Mouse (Mus musculus): ENCODE data around the gene Fat2. TPM values are rescaled to one million over a fixed set of nuclear protein-coding genes. Genes with fewer than 3 reads are reported as not detected.

Fat2 gene
- polyA plus RNA-seq, 1 experiment from 2014 or later, result 0.01 TPM

- H3K4me2 ChIP-seq (ENCODE audit: low read depth, low read length, severe bottlenecking), result no peak overlapping the region
- H3K9me3 ChIP-seq (ENCODE audit: control insufficient read depth, low read length), result no peaks in the 10 kb centered on the region
- ATAC-seq (replicated peaks; ENCODE audit: low FRiP score) (no peak), DNase-seq (ENCODE audit: low spot score) (no peak)
- H3K4me3 ChIP-seq (ENCODE audit: low read depth, low read length), result no peak overlapping the region
- no peaks in the 10 kb centered on the region; the same call in 1 of the 2 replicates for H3K36me3 ChIP-seq (ENCODE audit: control insufficient read depth, insufficient read depth, low read length)
- whole genome bisulfite sequencing, result 92% methylated on average over 13 of the region's 13 CpGs
- H3K27ac ChIP-seq (ENCODE audit: low read depth, low read length), result no peak overlapping the region
- H3K9ac ChIP-seq (ENCODE audit: low read length), result no peak overlapping the region
- no peaks in the 10 kb centered on the region for H3K4me1 ChIP-seq (replicated peaks; ENCODE audit: control insufficient read depth, insufficient read depth, low read length)
- H3K27me3 ChIP-seq (ENCODE audit: control insufficient read depth, insufficient read depth, low read length), result no peaks in the 10 kb centered on the region
Measured at GRCm38 (mm10) chr11:55216830-55217229, 119.5 kb downstream of the Fat2 start.

- no peaks in the 10 kb centered on the region for H3K9me3 ChIP-seq (ENCODE audit: control insufficient read depth, low read length)
- DNase-seq (ENCODE audit: low spot score) (no peak), ATAC-seq (replicated peaks; ENCODE audit: low FRiP score) (no peak)
- H3K4me1 ChIP-seq (replicated peaks; ENCODE audit: control insufficient read depth, insufficient read depth, low read length), result no peaks in the 10 kb centered on the region
- no peak overlapping the region for H3K27ac ChIP-seq (ENCODE audit: low read depth, low read length)
- 75% methylated on average over 4 of the region's 4 CpGs for WGBS
- H3K4me2 ChIP-seq (ENCODE audit: low read depth, low read length, severe bottlenecking), result no peak overlapping the region
- H3K27me3 ChIP-seq (ENCODE audit: control insufficient read depth, insufficient read depth, low read length), result no peaks in the 10 kb centered on the region
- H3K9ac ChIP-seq (ENCODE audit: low read length), result no peak overlapping the region
- H3K4me3 ChIP-seq (ENCODE audit: low read depth, low read length), result no peak overlapping the region
- H3K36me3 ChIP-seq (ENCODE audit: control insufficient read depth, insufficient read depth, low read length), result no peaks in the 10 kb centered on the region; the same call in 1 of the 2 replicates
Measured at GRCm38 (mm10) chr11:55216061-55216460, 120.3 kb downstream of the Fat2 start.

- Histone ChIP-seq H3K4me2 (ENCODE audit: low read depth, low read length, severe bottlenecking) (no peak overlapping the region), H3K27ac (ENCODE audit: low read depth, low read length) (no peak overlapping the region), H3K4me1 (replicated peaks; ENCODE audit: control insufficient read depth, insufficient read depth, low read length) (no peaks in the 10 kb centered on the region), H3K4me3 (ENCODE audit: low read depth, low read length) (no peak overlapping the region), H3K36me3 (ENCODE audit: control insufficient read depth, insufficient read depth, low read length) (no peaks in the 10 kb centered on the region), H3K9ac (ENCODE audit: low read length) (no peak overlapping the region), H3K27me3 (ENCODE audit: control insufficient read depth, insufficient read depth, low read length) (no peaks in the 10 kb centered on the region), H3K9me3 (ENCODE audit: control insufficient read depth, low read length) (no peaks in the 10 kb centered on the region)
- ATAC-seq (replicated peaks; ENCODE audit: low FRiP score) (no peak), DNase-seq (ENCODE audit: low spot score) (no peak)
- 81% methylated on average over 3 of the region's 3 CpGs for WGBS
Measured at GRCm38 (mm10) chr11:55214978-55215377, 121.4 kb downstream of the Fat2 start.

- no peaks in the 10 kb centered on the region for H3K27me3 ChIP-seq (ENCODE audit: control insufficient read depth, insufficient read depth, low read length)
- no peaks in the 10 kb centered on the region for H3K36me3 ChIP-seq (ENCODE audit: control insufficient read depth, insufficient read depth, low read length)
- whole genome bisulfite sequencing, result 87% methylated on average over 5 of the region's 5 CpGs
- no peak overlapping the region for H3K27ac ChIP-seq (ENCODE audit: low read depth, low read length)
- no peaks in the 10 kb centered on the region for H3K9me3 ChIP-seq (ENCODE audit: control insufficient read depth, low read length)
- no peak for DNase-seq (ENCODE audit: low spot score)
- no peak overlapping the region for H3K4me3 ChIP-seq (ENCODE audit: low read depth, low read length)
- no peaks in the 10 kb centered on the region for H3K4me1 ChIP-seq (replicated peaks; ENCODE audit: control insufficient read depth, insufficient read depth, low read length)
- H3K4me2 ChIP-seq (ENCODE audit: low read depth, low read length, severe bottlenecking), result no peak overlapping the region
- ATAC-seq (replicated peaks; ENCODE audit: low FRiP score), result no peak
- no peak overlapping the region for H3K9ac ChIP-seq (ENCODE audit: low read length)
Measured at GRCm38 (mm10) chr11:55214161-55214560, 122.2 kb downstream of the Fat2 start.

- Histone ChIP-seq H3K9ac (ENCODE audit: low read length) (no peak overlapping the region), H3K4me1 (replicated peaks; ENCODE audit: control insufficient read depth, insufficient read depth, low read length) (no peaks in the 10 kb centered on the region), H3K36me3 (ENCODE audit: control insufficient read depth, insufficient read depth, low read length) (no peaks in the 10 kb centered on the region), H3K27ac (ENCODE audit: low read depth, low read length) (no peak overlapping the region), H3K4me2 (ENCODE audit: low read depth, low read length, severe bottlenecking) (no peak overlapping the region), H3K4me3 (ENCODE audit: low read depth, low read length) (no peak overlapping the region), H3K27me3 (ENCODE audit: control insufficient read depth, insufficient read depth, low read length) (no peaks in the 10 kb centered on the region), H3K9me3 (ENCODE audit: control insufficient read depth, low read length) (no peaks in the 10 kb centered on the region)
- WGBS, result 93% methylated on average over 4 of the region's 4 CpGs
- ATAC-seq (replicated peaks; ENCODE audit: low FRiP score), result no peak
- no peak for DNase-seq (ENCODE audit: low spot score)
Measured at GRCm38 (mm10) chr11:55213518-55213917, 122.8 kb downstream of the Fat2 start.

GRCm38 (mm10) chr11:55209626-55210353 lies 126.6 kb downstream of the Fat2 start:
- ATAC-seq (replicated peaks; ENCODE audit: low FRiP score) (no peak), DNase-seq (ENCODE audit: low spot score) (no peak)
- Histone ChIP-seq H3K27ac (ENCODE audit: low read depth, low read length) (no peak overlapping the region), H3K4me1 (replicated peaks; ENCODE audit: control insufficient read depth, insufficient read depth, low read length) (no peaks in the 10 kb centered on the region; the same call in 1 of the 2 replicates), H3K4me3 (ENCODE audit: low read depth, low read length) (no peak overlapping the region), H3K4me2 (ENCODE audit: low read depth, low read length, severe bottlenecking) (no peak overlapping the region), H3K9ac (ENCODE audit: low read length) (no peak overlapping the region), H3K27me3 (ENCODE audit: control insufficient read depth, insufficient read depth, low read length) (no peaks in the 10 kb centered on the region), H3K9me3 (ENCODE audit: control insufficient read depth, low read length) (no peaks in the 10 kb centered on the region), H3K36me3 (ENCODE audit: control insufficient read depth, insufficient read depth, low read length) (no peaks in the 10 kb centered on the region)
- 84% methylated on average over 6 of the region's 6 CpGs for WGBS

DNA sequence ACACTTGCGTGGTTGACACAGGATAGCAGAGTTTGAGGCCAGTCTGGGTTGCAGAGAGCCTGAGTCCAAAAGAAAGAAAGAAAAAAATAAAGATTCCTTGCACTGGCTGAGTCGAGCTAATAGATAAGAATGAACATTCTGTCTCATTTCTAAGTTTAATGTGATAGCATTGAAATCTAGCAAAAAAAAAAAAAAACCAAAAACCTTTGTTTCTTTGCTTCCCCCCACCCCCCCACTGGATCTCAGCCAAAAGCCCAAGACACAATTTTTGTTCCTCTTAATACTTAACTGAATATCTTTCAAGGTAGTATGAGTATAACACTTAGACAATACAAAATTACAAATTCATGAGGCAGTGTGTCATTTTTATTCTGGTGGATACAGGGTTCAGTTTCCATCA lies 127.3 kb downstream of the Fat2 start:
- Histone ChIP-seq H3K27me3 (ENCODE audit: control insufficient read depth, insufficient read depth, low read length) (no peaks in the 10 kb centered on the region), H3K4me3 (ENCODE audit: low read depth, low read length) (no peak overlapping the region), H3K4me1 (replicated peaks; ENCODE audit: control insufficient read depth, insufficient read depth, low read length) (no peaks in the 10 kb centered on the region; the same call in 1 of the 2 replicates), H3K9me3 (ENCODE audit: control insufficient read depth, low read length) (no peaks in the 10 kb centered on the region), H3K36me3 (ENCODE audit: control insufficient read depth, insufficient read depth, low read length) (no peaks in the 10 kb centered on the region), H3K27ac (ENCODE audit: low read depth, low read length) (no peak overlapping the region), H3K9ac (ENCODE audit: low read length) (no peak overlapping the region), H3K4me2 (ENCODE audit: low read depth, low read length, severe bottlenecking) (no peak overlapping the region)
- ATAC-seq (replicated peaks; ENCODE audit: low FRiP score), result no peak
- 80% methylated on average over 2 of the region's 2 CpGs for WGBS
- no peak for DNase-seq (ENCODE audit: low spot score)

- Histone ChIP-seq H3K27me3 (ENCODE audit: control insufficient read depth, insufficient read depth, low read length) (no peaks in the 10 kb centered on the region), H3K9me3 (ENCODE audit: control insufficient read depth, low read length) (no peaks in the 10 kb centered on the region), H3K9ac (ENCODE audit: low read length) (no peak overlapping the region), H3K4me2 (ENCODE audit: low read depth, low read length, severe bottlenecking) (no peak overlapping the region), H3K36me3 (ENCODE audit: control insufficient read depth, insufficient read depth, low read length) (no peaks in the 10 kb centered on the region), H3K4me3 (ENCODE audit: low read depth, low read length) (no peak overlapping the region), H3K4me1 (replicated peaks; ENCODE audit: control insufficient read depth, insufficient read depth, low read length) (no peaks in the 10 kb centered on the region; the same call in 1 of the 2 replicates), H3K27ac (ENCODE audit: low read depth, low read length) (no peak overlapping the region)
- 71% methylated on average over 6 of the region's 6 CpGs for WGBS
- DNase-seq (ENCODE audit: low spot score) (no peak), ATAC-seq (replicated peaks; ENCODE audit: low FRiP score) (no peak)
Measured at GRCm38 (mm10) chr11:55208001-55208690, 128.2 kb downstream of the Fat2 start.
